Mouse (Mus musculus) testis, postnatal 10 days (tissue): Measurements from ENCODE around the gene Cenpo.
"Not testable (repeated sequence)": the region's sequence is repeated elsewhere in the genome, so short reads cannot be mapped to it uniquely, and the experiment has no call there.

Experiments used
- DNase-seq: peaks from one replicate; pipeline ENCODE4 v3.0.0; 2021; ENCODE audit warnings: low spot score

Cenpo gene

GRCm38 (mm10) chr12:4233572-4234508 is at the start of gene Cenpo, which contains the start of gene Ptrhd1:
TSS of gene Cenpo (minus strand) at chr12:4234294.
TSS of gene Ptrhd1 (plus strand) at chr12:4234027.
- peak; percentile 94 for DNase-seq

GRCm38 (mm10) chr12:4279878-4280277 is 45.8 kb upstream of the Cenpo start:
- DNase-seq: no peak

- no peak for DNase-seq
These were observed 45.1 kb upstream of the Cenpo start for GRCm38 (mm10) chr12:4278978-4279755.

GRCm38 (mm10) chr12:4271078-4271477 is 37.0 kb upstream of the Cenpo start:
- DNase-seq: no peak

GRCm38 (mm10) chr12:4267765-4268164 is 33.7 kb upstream of the Cenpo start:
- peak; percentile 56 for DNase-seq

GRCm38 (mm10) chr12:4252742-4253655 is 18.9 kb upstream of the Cenpo start:
- DNase-seq: no peak

GRCm38 (mm10) chr12:4249786-4250185 is 15.7 kb upstream of the Cenpo start:
- no peak for DNase-seq

GRCm38 (mm10) chr12:4245742-4246141 is 11.6 kb upstream of the Cenpo start:
- DNase-seq: no peak

GRCm38 (mm10) chr12:4243805-4244204 is 9.7 kb upstream of the Cenpo start:
- no peak for DNase-seq

GRCm38 (mm10) chr12:4240281-4240680 is 6.2 kb upstream of the Cenpo start:
- not testable (repeated sequence) for DNase-seq

- no peak for DNase-seq
These were observed 3.4 kb upstream of the Cenpo start for GRCm38 (mm10) chr12:4237481-4237880.

GRCm38 (mm10) chr12:4232777-4233176 is 1.3 kb downstream of the Cenpo start:
- DNase-seq: no peak

GRCm38 (mm10) chr12:4230156-4230555 is 3.9 kb downstream of the Cenpo start:
- no peak for DNase-seq

GRCm38 (mm10) chr12:4212908-4213307 is 21.2 kb downstream of the Cenpo start:
- peak; percentile 82 for DNase-seq

- DNase-seq: no peak
These were observed 22.9 kb downstream of the Cenpo start for GRCm38 (mm10) chr12:4211174-4211573.

GRCm38 (mm10) chr12:4209196-4209595 is 24.9 kb downstream of the Cenpo start:
- peak; percentile 35 for DNase-seq

- DNase-seq: peak; percentile 77
These were observed 25.5 kb downstream of the Cenpo start for GRCm38 (mm10) chr12:4208405-4209133.

- DNase-seq: peak; percentile 33
These were observed 28.0 kb downstream of the Cenpo start for GRCm38 (mm10) chr12:4206106-4206505.

GRCm38 (mm10) chr12:4202206-4202605 is 31.9 kb downstream of the Cenpo start:
- DNase-seq: no peak

- DNase-seq: no peak
These were observed 32.5 kb downstream of the Cenpo start for GRCm38 (mm10) chr12:4201454-4202200.
